Mouse (Mus musculus): ENCODE results near the gene Cyp4f16.
"Not testable (repeated sequence)": the region's sequence is repeated elsewhere in the genome, so short reads cannot be mapped to it uniquely, and the experiment has no call there.

The Cyp4f16 gene

DNA sequence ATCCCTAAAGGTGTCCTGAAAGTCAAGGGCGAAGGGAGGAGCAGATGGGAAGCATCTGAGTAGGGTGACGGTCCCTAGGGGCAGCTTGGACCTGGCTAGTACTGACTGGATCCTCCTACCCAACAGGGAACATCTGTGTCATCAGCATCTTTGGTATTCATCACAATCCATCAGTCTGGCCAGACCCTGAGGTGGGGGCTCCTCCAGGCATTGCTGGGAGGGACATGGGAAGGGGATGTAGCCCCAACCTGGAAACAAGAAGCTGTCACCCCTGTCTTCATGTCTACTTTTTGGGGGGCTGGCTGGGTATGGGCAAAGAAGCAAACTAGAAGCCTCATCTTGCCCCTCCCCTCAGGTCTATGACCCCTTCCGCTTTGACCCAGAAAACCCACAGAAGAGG, 14.0 kb downstream of the Cyp4f16 start:
- DNase-seq (ENCODE audit: extremely low read depth, low read depth, low spot score): not testable (repeated sequence)

DNA sequence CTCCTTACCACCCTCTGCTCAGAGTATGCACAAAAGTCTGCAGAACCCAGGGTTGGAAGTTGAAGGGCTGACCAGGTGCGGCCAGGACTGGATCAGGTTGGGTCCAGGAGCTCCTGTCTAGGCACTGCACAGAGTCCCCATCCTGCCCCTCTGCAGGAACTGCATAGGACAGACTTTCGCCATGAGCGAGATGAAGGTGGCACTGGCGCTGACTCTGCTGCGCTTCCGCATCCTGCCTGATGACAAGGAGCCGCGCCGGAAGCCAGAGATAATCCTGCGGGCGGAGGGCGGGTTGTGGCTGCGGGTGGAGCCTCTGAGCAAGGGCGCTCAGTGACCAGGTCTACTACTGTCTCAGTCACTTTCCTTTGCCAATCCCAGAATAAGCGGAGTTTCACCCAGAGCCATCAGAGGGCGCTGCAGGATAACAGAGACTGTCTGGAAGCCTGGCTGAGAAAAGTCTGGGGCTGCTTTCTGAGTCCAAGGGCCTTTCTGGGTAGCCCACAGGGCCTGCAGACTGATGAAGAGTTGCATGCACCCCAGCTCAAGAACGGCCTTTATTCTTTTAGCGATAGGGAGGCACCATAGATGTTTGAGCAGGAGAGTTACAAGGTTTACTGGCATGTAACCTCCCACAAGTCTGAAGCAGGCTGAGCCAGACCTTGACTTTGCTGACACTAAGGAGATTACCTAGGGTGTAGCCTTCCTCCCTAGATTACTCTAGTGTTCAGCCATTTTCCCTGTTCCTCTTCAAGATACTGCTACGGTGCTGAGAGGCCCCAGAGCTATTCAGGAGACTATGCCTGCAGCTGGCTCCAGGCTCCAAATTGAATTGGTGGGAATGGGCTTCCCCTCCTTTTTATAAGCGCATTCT, 14.8 kb downstream of the Cyp4f16 start:
- DNase-seq (ENCODE audit: extremely low read depth, low read depth, low spot score): no peak

DNA sequence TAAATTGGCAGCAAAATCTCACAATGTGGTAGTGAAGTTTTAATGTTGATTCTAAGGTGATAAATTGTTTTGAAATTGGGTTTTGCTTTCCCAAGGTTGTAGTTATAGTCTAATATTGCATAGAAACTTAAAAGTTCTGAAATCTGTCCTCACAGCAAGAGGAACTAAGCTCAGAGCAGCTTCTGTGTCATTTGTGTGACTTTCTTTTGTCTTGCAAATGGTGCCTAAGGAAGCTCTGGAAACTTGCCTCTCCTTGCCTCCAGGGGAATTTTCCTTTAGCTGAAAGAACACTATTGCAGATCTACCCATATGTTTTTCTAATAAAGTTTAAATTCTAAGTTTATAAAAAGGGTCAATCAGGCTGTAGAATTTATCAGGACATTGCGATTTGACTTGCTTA, 16.7 kb downstream of the Cyp4f16 start:
- not testable (repeated sequence) for DNase-seq (ENCODE audit: extremely low read depth, low read depth, low spot score)

DNA sequence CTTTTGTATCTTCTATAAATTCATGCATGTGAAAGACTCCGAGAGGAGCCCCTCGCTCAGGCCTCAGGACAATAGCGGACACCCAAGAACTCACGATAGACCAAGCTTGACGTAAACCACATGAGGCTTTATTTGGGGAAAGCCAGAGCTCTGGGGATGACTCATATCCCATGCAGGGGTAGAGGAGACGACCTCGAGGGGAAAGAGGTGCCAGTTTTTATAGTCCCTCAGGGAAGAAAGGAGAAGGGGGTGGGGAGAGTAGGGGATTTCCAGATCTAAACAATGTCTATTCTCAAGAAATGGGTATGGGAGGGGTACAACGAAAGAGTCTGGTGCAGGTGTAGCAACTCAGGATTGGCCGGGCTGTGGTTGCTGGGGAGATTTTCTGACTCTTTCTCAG, 18.0 kb downstream of the Cyp4f16 start:
- DNase-seq (ENCODE audit: extremely low read depth, low read depth, low spot score): not testable (repeated sequence)

DNA sequence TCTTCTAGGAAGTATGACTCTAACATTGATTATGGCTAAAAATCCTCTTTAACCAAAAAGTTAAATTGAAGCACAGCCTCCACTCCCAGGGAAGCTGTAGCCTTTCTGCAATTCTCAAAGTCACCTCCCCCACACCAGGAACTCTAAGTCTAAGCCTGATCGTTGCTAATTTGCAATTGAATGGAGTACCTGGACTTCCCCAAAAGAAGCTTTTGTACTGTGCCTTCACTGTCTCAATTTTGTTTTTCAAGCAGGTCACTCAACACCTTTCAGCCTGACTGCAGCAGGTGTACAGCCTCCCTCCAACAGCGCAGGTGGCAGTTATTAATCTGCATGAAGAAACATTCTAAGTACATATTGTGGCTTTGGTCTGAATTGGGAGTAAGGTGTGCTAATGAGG, 26.9 kb downstream of the Cyp4f16 start:
- DNase-seq (ENCODE audit: extremely low read depth, low read depth, low spot score): not testable (repeated sequence)

DNA sequence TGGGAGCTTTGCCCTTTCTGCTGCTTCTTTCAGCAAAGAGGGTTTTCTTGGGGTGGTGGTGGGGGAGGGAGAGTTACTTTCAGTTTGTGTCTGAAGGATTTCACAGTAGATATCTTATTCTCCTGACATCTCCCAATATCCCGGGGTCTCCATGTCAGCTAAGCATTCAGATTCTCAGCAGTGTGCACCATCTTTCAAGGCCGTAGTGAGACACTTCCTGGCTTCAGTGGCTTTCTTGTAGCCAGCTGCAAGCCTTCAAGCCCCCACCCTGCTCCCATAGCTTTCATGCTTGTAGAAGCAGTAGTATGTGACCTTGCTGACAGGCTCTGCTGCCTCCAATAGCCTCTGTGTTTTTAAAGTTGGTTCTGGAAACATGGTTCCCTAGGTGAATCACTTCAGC, 36.9 kb downstream of the Cyp4f16 start:
- not testable (repeated sequence) for DNase-seq (ENCODE audit: extremely low read depth, low read depth, low spot score)

DNA sequence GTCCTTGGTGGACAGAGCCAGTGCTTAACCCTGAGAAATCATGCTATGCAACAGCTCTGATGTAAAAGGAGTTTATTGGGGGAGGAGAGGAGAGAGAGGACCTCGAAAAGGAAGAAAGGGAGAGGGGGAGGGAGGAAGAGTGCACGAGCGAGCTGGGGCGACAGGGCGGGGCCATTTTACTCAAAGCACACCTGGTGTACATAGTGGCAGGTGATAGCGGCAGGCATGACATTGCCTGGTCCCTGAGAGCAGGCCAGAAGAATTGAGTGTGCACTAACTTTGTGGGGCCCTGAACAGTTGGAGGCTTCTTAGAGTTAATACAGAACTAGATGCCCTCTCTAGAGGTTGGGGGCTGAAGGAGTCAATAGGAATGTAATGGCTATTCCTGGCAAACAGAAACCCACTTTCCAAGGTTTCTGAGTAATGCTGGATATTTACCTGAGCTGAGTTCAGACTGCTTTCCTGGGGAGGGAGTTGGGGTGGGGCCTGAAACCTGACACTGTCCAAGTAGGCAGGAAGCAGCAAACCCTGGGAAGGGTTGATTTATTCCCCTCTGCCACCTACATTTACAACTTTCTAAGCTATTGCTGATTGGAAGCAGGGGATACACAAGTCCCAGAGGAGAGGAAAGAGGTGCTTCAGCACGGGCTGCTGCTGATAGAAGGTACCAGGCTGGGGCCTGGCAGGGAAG, 41.3 kb downstream of the Cyp4f16 start:
- no peak for DNase-seq (ENCODE audit: extremely low read depth, low read depth, low spot score)

DNA sequence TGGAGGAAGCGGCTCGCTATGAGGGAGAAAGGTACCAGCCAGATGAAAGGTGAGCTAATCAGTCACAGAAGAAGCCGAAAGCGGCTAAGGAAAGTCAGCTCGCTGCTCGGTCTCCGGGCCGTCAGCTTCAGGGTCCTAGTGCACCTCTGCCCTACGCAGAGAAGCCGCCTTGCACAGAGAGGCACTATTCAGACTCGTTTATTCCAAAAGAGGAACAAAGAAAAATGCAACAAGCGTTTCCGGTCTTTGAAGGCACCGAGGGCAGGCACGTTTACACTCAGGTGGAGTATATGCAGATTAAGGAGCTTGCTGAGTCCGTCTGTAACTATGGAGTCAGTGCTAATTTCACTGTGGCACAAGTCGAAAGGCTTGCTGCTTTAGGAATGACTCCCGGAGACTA, 60.1 kb downstream of the Cyp4f16 start:
- no peak for DNase-seq (ENCODE audit: extremely low read depth, low read depth, low spot score)
